Mouse (Mus musculus): ENCODE data around the gene Neil3. TPM values are rescaled to one million over a fixed set of nuclear protein-coding genes. Genes with fewer than 3 reads are reported as not detected.
A peak's percentile ranks its signal among the peaks of the same experiment; 100 is the strongest.
"Not testable (repeated sequence)": the region's sequence is repeated elsewhere in the genome, so short reads cannot be mapped to it uniquely, and the experiment has no call there.

Neil3 gene
- total and polyA plus RNA-seq, 2 experiments from 2014 or later, result 1.8 to 5.1 TPM

- no peak overlapping the region for H3K4me3 ChIP-seq (ENCODE audit: low read length)
- 67% methylated on average over 2 of the region's 2 CpGs for WGBS
- no peak for TF ChIP-seq CTCF (IDR thresholded peaks at IDR 0.05; ENCODE audit: low read depth)
- no peaks in the 10 kb centered on the region for H3K27me3 ChIP-seq (ENCODE audit: insufficient read depth, low read length)
- DNase-seq (ENCODE audit: low spot score), result no peak
- no peak overlapping the region for H3K9ac ChIP-seq (replicated peaks; ENCODE audit: low read length)
- no peaks in the 10 kb centered on the region for H3K4me1 ChIP-seq (ENCODE audit: insufficient read depth, low read length)
- H3K27ac ChIP-seq, result no peak overlapping the region
- no peak for ATAC-seq
- H3K4me2 ChIP-seq (ENCODE audit: low read depth, low read length), result no peak overlapping the region
- no peaks in the 10 kb centered on the region for H3K36me3 ChIP-seq (ENCODE audit: insufficient read depth, low read length)
- H3K9me3 ChIP-seq (ENCODE audit: low read length), result no peaks in the 10 kb centered on the region
These were observed 99.3 kb downstream of the Neil3 start for GRCm38 (mm10) chr8:53539585-53539984.

GRCm38 (mm10) chr8:53538049-53538448 is 100.8 kb downstream of the Neil3 start:
- H3K4me1 ChIP-seq (ENCODE audit: insufficient read depth, low read length); H3K27ac ChIP-seq; H3K4me2 ChIP-seq (ENCODE audit: low read depth, low read length); H3K9me3 ChIP-seq (ENCODE audit: low read length); ATAC-seq; H3K9ac ChIP-seq (replicated peaks; ENCODE audit: low read length); H3K27me3 ChIP-seq (ENCODE audit: insufficient read depth, low read length); H3K36me3 ChIP-seq (ENCODE audit: insufficient read depth, low read length); H3K4me3 ChIP-seq (ENCODE audit: low read length): not testable (repeated sequence)
- peak; percentile 14 for DNase-seq (ENCODE audit: low spot score)
- 41% methylated on average over 3 of the region's 3 CpGs for WGBS

Other genes starting within 250 kb of the Neil3 start
- gene Aga, start 127.3 kb downstream of the Neil3 start, total RNA-seq (2014; rRNA removed), result 7.6 and 10.2 TPM in 2 replicates
- 22.1 and 22.5 TPM in 2 replicates for gene Aga, start 127.3 kb downstream of the Neil3 start, polyA plus RNA-seq (2015; fragmentation: Nextera tagmentation; extraction: Ambion mirVana)

Data from hindbrain, postnatal 0 days (tissue).